Mouse (Mus musculus): ENCODE measurements around the gene F2rl2. TPM values are rescaled to one million over a fixed set of nuclear protein-coding genes. Genes with fewer than 3 reads are reported as not detected.

The F2rl2 gene
- polyA plus RNA-seq, 1 experiment, result 11.8 TPM

DNA sequence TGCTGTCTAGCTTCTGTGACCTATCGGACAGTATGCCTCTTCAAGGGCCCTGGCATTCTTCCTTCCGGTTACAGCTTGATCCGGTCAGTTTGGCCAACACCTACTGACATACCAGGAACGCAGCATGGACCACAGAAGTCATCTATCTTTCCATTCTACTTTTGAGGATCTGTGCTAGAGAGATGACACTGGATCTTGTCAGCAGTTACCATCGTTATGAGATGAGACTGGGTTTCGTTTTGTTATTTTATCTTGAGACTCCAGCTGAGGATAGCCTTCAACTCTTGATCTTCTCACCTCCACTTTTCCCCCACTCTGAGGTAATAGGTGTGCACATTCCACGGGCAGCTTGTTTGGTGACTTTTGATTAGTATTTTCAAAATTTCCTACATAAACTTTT lies 24.3 kb upstream of the F2rl2 start:
- Histone ChIP-seq H3K36me3 (ENCODE audit: control insufficient read depth, insufficient read depth, low read length) (0 out of 2 replicates have a peak, but pooled peaks cover 2% of the 10 kb centered on the region), H3K27ac (ENCODE audit: insufficient read depth, low read length) (no peak overlapping the region), H3K4me1 (ENCODE audit: control insufficient read depth, insufficient read depth, insufficient read length) (no peaks in the 10 kb centered on the region), H3K4me3 (ENCODE audit: extremely low read depth, insufficient read depth, insufficient read length) (no peak overlapping the region), H3K27me3 (ENCODE audit: control insufficient read depth, insufficient read depth, low read length) (no peaks in the 10 kb centered on the region)
- TF ChIP-seq POLR2A (IDR thresholded peaks at IDR 0.05; ENCODE audit: low read depth, low read length) (no peak), CTCF (IDR thresholded peaks at IDR 0.05; ENCODE audit: extremely low read depth, insufficient read depth, insufficient read length, insufficient replicate concordance) (no peak)
- 78% methylated on average over 7 of the region's 7 CpGs for WGBS
- no peak for DNase-seq (ENCODE audit: low read depth in 1 of 2, low spot score in 2 of 2)

- no peak for TF ChIP-seq POLR2A (IDR thresholded peaks at IDR 0.05; ENCODE audit: low read depth, low read length)
- no peak for TF ChIP-seq CTCF (IDR thresholded peaks at IDR 0.05; ENCODE audit: extremely low read depth, insufficient read depth, insufficient read length, insufficient replicate concordance)
- Histone ChIP-seq H3K4me3 (ENCODE audit: extremely low read depth, insufficient read depth, insufficient read length) (no peak overlapping the region), H3K27ac (ENCODE audit: insufficient read depth, low read length) (no peak overlapping the region), H3K36me3 (ENCODE audit: control insufficient read depth, insufficient read depth, low read length) (no peaks in the 10 kb centered on the region), H3K4me1 (ENCODE audit: control insufficient read depth, insufficient read depth, insufficient read length) (0 out of 2 replicates have a peak, but pooled peaks cover 1% of the 10 kb centered on the region), H3K27me3 (ENCODE audit: control insufficient read depth, insufficient read depth, low read length) (no peaks in the 10 kb centered on the region)
- no peak for DNase-seq (ENCODE audit: low read depth in 1 of 2, low spot score in 2 of 2)
- 74% methylated on average over 5 of the region's 5 CpGs for WGBS
Observed at GRCm38 (mm10) chr13:95679078-95679477, 17.6 kb upstream of the F2rl2 start.

- H3K27ac ChIP-seq (ENCODE audit: insufficient read depth, low read length), result peak overlapping the region; percentile 29; the same call in 1 of the 2 replicates
- no peaks in the 10 kb centered on the region for H3K27me3 ChIP-seq (ENCODE audit: control insufficient read depth, insufficient read depth, low read length)
- no peaks in the 10 kb centered on the region for H3K36me3 ChIP-seq (ENCODE audit: control insufficient read depth, insufficient read depth, low read length)
- no peak for DNase-seq (ENCODE audit: low read depth in 1 of 2, low spot score in 2 of 2)
- H3K4me3 ChIP-seq (ENCODE audit: extremely low read depth, insufficient read depth, insufficient read length), result no peak overlapping the region
- H3K4me1 ChIP-seq (ENCODE audit: control insufficient read depth, insufficient read depth, insufficient read length), result peaks cover 4% of the 10 kb centered on the region; the same call in 1 of the 2 replicates
- no peak for TF ChIP-seq POLR2A (IDR thresholded peaks at IDR 0.05; ENCODE audit: low read depth, low read length)
- no peak for TF ChIP-seq CTCF (IDR thresholded peaks at IDR 0.05; ENCODE audit: extremely low read depth, insufficient read depth, insufficient read length, insufficient replicate concordance)
- 84% methylated on average over 4 of the region's 4 CpGs for whole genome bisulfite sequencing
Observed at GRCm38 (mm10) chr13:95679491-95679941, 17.1 kb upstream of the F2rl2 start.

- TF ChIP-seq POLR2A (IDR thresholded peaks at IDR 0.05; ENCODE audit: low read depth, low read length), result no peak
- no peak for TF ChIP-seq CTCF (IDR thresholded peaks at IDR 0.05; ENCODE audit: extremely low read depth, insufficient read depth, insufficient read length, insufficient replicate concordance)
- H3K27ac ChIP-seq (ENCODE audit: insufficient read depth, low read length), result no peak overlapping the region
- no peaks in the 10 kb centered on the region for H3K36me3 ChIP-seq (ENCODE audit: control insufficient read depth, insufficient read depth, low read length)
- no peak overlapping the region for H3K4me3 ChIP-seq (ENCODE audit: extremely low read depth, insufficient read depth, insufficient read length)
- DNase-seq (ENCODE audit: low read depth in 1 of 2, low spot score in 2 of 2), result peak in 1 of 2 experiments; percentile 10
- peaks cover 17% of the 10 kb centered on the region for H3K4me1 ChIP-seq (ENCODE audit: control insufficient read depth, insufficient read depth, insufficient read length)
- no peaks in the 10 kb centered on the region for H3K27me3 ChIP-seq (ENCODE audit: control insufficient read depth, insufficient read depth, low read length)
- WGBS, result 61% methylated on average over 9 of the region's 9 CpGs
Observed at GRCm38 (mm10) chr13:95684656-95685244, 11.9 kb upstream of the F2rl2 start.

GRCm38 (mm10) chr13:95685736-95686135 lies 10.9 kb upstream of the F2rl2 start:
- Histone ChIP-seq H3K4me1 (ENCODE audit: control insufficient read depth, insufficient read depth, insufficient read length) (peaks cover 17% of the 10 kb centered on the region), H3K27ac (ENCODE audit: insufficient read depth, low read length) (no peak overlapping the region), H3K4me3 (ENCODE audit: extremely low read depth, insufficient read depth, insufficient read length) (no peak overlapping the region), H3K27me3 (ENCODE audit: control insufficient read depth, insufficient read depth, low read length) (no peaks in the 10 kb centered on the region), H3K36me3 (ENCODE audit: control insufficient read depth, insufficient read depth, low read length) (no peaks in the 10 kb centered on the region)
- TF ChIP-seq POLR2A (IDR thresholded peaks at IDR 0.05; ENCODE audit: low read depth, low read length), result no peak
- no peak for TF ChIP-seq CTCF (IDR thresholded peaks at IDR 0.05; ENCODE audit: extremely low read depth, insufficient read depth, insufficient read length, insufficient replicate concordance)
- WGBS, result 9% methylated on average over 5 of the region's 5 CpGs
- DNase-seq (ENCODE audit: low read depth in 1 of 2, low spot score in 2 of 2), result peak; percentile 65 to 84

- Histone ChIP-seq H3K27ac (ENCODE audit: insufficient read depth, low read length) (no peak overlapping the region), H3K4me3 (ENCODE audit: extremely low read depth, insufficient read depth, insufficient read length) (no peak overlapping the region), H3K36me3 (ENCODE audit: control insufficient read depth, insufficient read depth, low read length) (no peaks in the 10 kb centered on the region), H3K27me3 (ENCODE audit: control insufficient read depth, insufficient read depth, low read length) (no peaks in the 10 kb centered on the region), H3K4me1 (ENCODE audit: control insufficient read depth, insufficient read depth, insufficient read length) (peaks cover 17% of the 10 kb centered on the region)
- no peak for DNase-seq (ENCODE audit: low read depth in 1 of 2, low spot score in 2 of 2)
- no peak for TF ChIP-seq CTCF (IDR thresholded peaks at IDR 0.05; ENCODE audit: extremely low read depth, insufficient read depth, insufficient read length, insufficient replicate concordance)
- TF ChIP-seq POLR2A (IDR thresholded peaks at IDR 0.05; ENCODE audit: low read depth, low read length), result no peak
- 64% methylated on average over 1 of the region's 1 CpGs for WGBS
Observed at GRCm38 (mm10) chr13:95688576-95688975, 8.1 kb upstream of the F2rl2 start.

GRCm38 (mm10) chr13:95692201-95692600 lies 4.5 kb upstream of the F2rl2 start:
- no peaks in the 10 kb centered on the region for H3K27me3 ChIP-seq (ENCODE audit: control insufficient read depth, insufficient read depth, low read length)
- H3K27ac ChIP-seq (ENCODE audit: insufficient read depth, low read length), result no peak overlapping the region
- no peak for DNase-seq (ENCODE audit: low read depth in 1 of 2, low spot score in 2 of 2)
- no peaks in the 10 kb centered on the region; the same call in 1 of the 2 replicates for H3K4me1 ChIP-seq (ENCODE audit: control insufficient read depth, insufficient read depth, insufficient read length)
- no peak overlapping the region for H3K4me3 ChIP-seq (ENCODE audit: extremely low read depth, insufficient read depth, insufficient read length)
- 89% methylated on average over 8 of the region's 8 CpGs for WGBS
- no peaks in the 10 kb centered on the region for H3K36me3 ChIP-seq (ENCODE audit: control insufficient read depth, insufficient read depth, low read length)
- TF ChIP-seq POLR2A (IDR thresholded peaks at IDR 0.05; ENCODE audit: low read depth, low read length) (no peak), CTCF (IDR thresholded peaks at IDR 0.05; ENCODE audit: extremely low read depth, insufficient read depth, insufficient read length, insufficient replicate concordance) (no peak)
